Comparison of ENCODE assay signal across 9 mouse cellular contexts in genomic region chr15:9134891-9135507, GRCm38 (mm10). TPM values are rescaled to one million over a fixed set of nuclear protein-coding genes. Genes with fewer than 3 reads are reported as not detected.
A peak's percentile ranks its signal among the peaks of the same experiment; 100 is the strongest.
DNase-seq lines count a peak whose midpoint lies in the region; ATAC-seq lines count a peak whose summit lies in the region.
"Had no signal": no experiment of that assay in that cellular context is flagged by ENCODE, and none has a peak within 500 bp of the region (broad histone marks: within the 10 kb centered on the region; RNA-seq: fewer than 3 reads in every experiment).

No protein-coding gene starts in this region.

- peak overlapping the region; percentile 31; the same call in 1 of the 2 replicates for H3K27ac ChIP-seq in liver, embryonic 15.5 days (replicated peaks)
- no peak overlapping the region for H3K27ac ChIP-seq in liver, embryonic 12.5 days
- peak overlapping the region; percentile 63 for H3K27ac ChIP-seq in embryonic facial prominence, embryonic 15.5 days (replicated peaks)
- 0 out of 2 replicates have a peak overlapping the region, but pooled peaks have one; percentile 5 for H3K27ac ChIP-seq in stomach, embryonic 16.5 days (ENCODE audit: low read length)

- WGBS in liver, embryonic 15.5 days (ENCODE audit: insufficient replicate concordance), result 78% methylated on average over 6 of the region's 6 CpGs
- WGBS in liver, embryonic 12.5 days (ENCODE audit: insufficient replicate concordance), result 78% methylated on average over 6 of the region's 6 CpGs
- 26% methylated on average over 6 of the region's 6 CpGs for WGBS in embryonic facial prominence, embryonic 15.5 days
- 50% methylated on average over 6 of the region's 6 CpGs for WGBS in stomach, embryonic 16.5 days

- DNase-seq in kidney, postnatal 10 days, result peak; percentile 40
- DNase-seq in right cerebral cortex, postnatal 10 days (ENCODE audit: low spot score in 2 of 2), result no peak
- no peak for DNase-seq in layer of hippocampus, adult 18-20 months (ENCODE audit: low spot score in 2 of 2)
- no peak for DNase-seq in left cerebral cortex, adult 8-10 months (ENCODE audit: low spot score in 2 of 2)
- DNase-seq: cerebellum, postnatal 36 days had no signal

- H3K27me3 ChIP-seq in liver, embryonic 15.5 days, result no peaks in the 10 kb centered on the region
- no peaks in the 10 kb centered on the region for H3K27me3 ChIP-seq in liver, embryonic 12.5 days (replicated peaks)
- H3K27me3 ChIP-seq in embryonic facial prominence, embryonic 15.5 days, result no peaks in the 10 kb centered on the region
- H3K27me3 ChIP-seq in stomach, embryonic 16.5 days (ENCODE audit: control insufficient read depth, insufficient read depth, low read length), result no peaks in the 10 kb centered on the region

- H3K36me3 ChIP-seq in liver, embryonic 15.5 days (replicated peaks), result peaks cover 73% of the 10 kb centered on the region
- H3K36me3 ChIP-seq in liver, embryonic 12.5 days, result peaks cover 82% of the 10 kb centered on the region
- H3K36me3 ChIP-seq in embryonic facial prominence, embryonic 15.5 days, result peaks cover 32% of the 10 kb centered on the region
- H3K36me3 ChIP-seq in stomach, embryonic 16.5 days (ENCODE audit: control insufficient read depth, insufficient read depth, low read length), result peaks cover 3% of the 10 kb centered on the region; the same call in 1 of the 2 replicates

- ATAC-seq in liver, embryonic 15.5 days (ENCODE audit: insufficient read depth), result no peak
- ATAC-seq in liver, embryonic 12.5 days, result no peak
- peak; percentile 56 for ATAC-seq in embryonic facial prominence, embryonic 15.5 days (ENCODE audit: insufficient number of reproducible peaks, low FRiP score, low TSS enrichment, low read depth)
- peak; percentile 47; the same call in 1 of the 2 replicates for ATAC-seq in stomach, embryonic 16.5 days (ENCODE audit: insufficient read depth, low FRiP score)

- H3K9me3 ChIP-seq in liver, embryonic 15.5 days (replicated peaks), result no peaks in the 10 kb centered on the region
- no peaks in the 10 kb centered on the region for H3K9me3 ChIP-seq in liver, embryonic 12.5 days (replicated peaks)
- H3K9me3 ChIP-seq in embryonic facial prominence, embryonic 15.5 days (replicated peaks), result no peaks in the 10 kb centered on the region
- no peaks in the 10 kb centered on the region for H3K9me3 ChIP-seq in stomach, embryonic 16.5 days (replicated peaks; ENCODE audit: control insufficient read depth, low read length)

- no peak overlapping the region for H3K4me2 ChIP-seq in liver, embryonic 15.5 days
- no peak overlapping the region for H3K4me2 ChIP-seq in liver, embryonic 12.5 days
- H3K4me2 ChIP-seq in embryonic facial prominence, embryonic 15.5 days (replicated peaks), result no peak overlapping the region
- no peak overlapping the region for H3K4me2 ChIP-seq in stomach, embryonic 16.5 days (ENCODE audit: low read depth, low read length)

- H3K4me3 ChIP-seq in liver, embryonic 15.5 days (replicated peaks), result no peak overlapping the region
- no peak overlapping the region for H3K4me3 ChIP-seq in liver, embryonic 12.5 days
- H3K4me3 ChIP-seq in embryonic facial prominence, embryonic 15.5 days (replicated peaks), result no peak overlapping the region
- H3K4me3 ChIP-seq in stomach, embryonic 16.5 days (replicated peaks; ENCODE audit: low read length), result no peak overlapping the region

- peaks cover 49% of the 10 kb centered on the region for H3K4me1 ChIP-seq in liver, embryonic 15.5 days (replicated peaks)
- peaks cover 27% of the 10 kb centered on the region for H3K4me1 ChIP-seq in liver, embryonic 12.5 days
- H3K4me1 ChIP-seq in embryonic facial prominence, embryonic 15.5 days, result peaks cover 58% of the 10 kb centered on the region
- H3K4me1 ChIP-seq in stomach, embryonic 16.5 days (ENCODE audit: control insufficient read depth, insufficient read depth, low read length), result peaks cover 19% of the 10 kb centered on the region

- H3K9ac ChIP-seq in liver, embryonic 15.5 days, result no peak overlapping the region
- no peak overlapping the region for H3K9ac ChIP-seq in liver, embryonic 12.5 days
- H3K9ac ChIP-seq in embryonic facial prominence, embryonic 15.5 days, result no peak overlapping the region
- no peak overlapping the region for H3K9ac ChIP-seq in stomach, embryonic 16.5 days (ENCODE audit: low read length)

RNA-seq across cellular contexts. Expression of gene Lmbrd2, which starts 5.4 kb away (rescaled TPM):
- polyA plus RNA-seq in liver, embryonic 15.5 days (2015; fragmentation: Nextera tagmentation; extraction: Ambion mirVana), result 1.4 and 1.8 TPM in 2 replicates
- 1.4 and 2.2 TPM in 2 replicates for polyA plus RNA-seq in liver, embryonic 12.5 days (2016; fragmentation: Nextera tagmentation; extraction: Ambion mirVana)
- 2.2 and 3.3 TPM in 2 replicates for polyA plus RNA-seq in embryonic facial prominence, embryonic 15.5 days (2015; fragmentation: Nextera tagmentation; extraction: Ambion mirVana)
- polyA plus RNA-seq in stomach, embryonic 16.5 days (2015; fragmentation: Nextera tagmentation; extraction: Ambion mirVana), result 2.8 and 3.2 TPM in 2 replicates
- total RNA-seq in layer of hippocampus, adult 18-20 months (2021), result 10 to 100 TPM; 62.3 to 62.5 TPM
- 10 to 100 TPM; 57.1 to 73.0 (median 65.9) TPM for total RNA-seq in left cerebral cortex, adult 8-10 months (2022)

RNA-seq across cellular contexts. Expression of gene Skp2, which starts 20.2 kb away (rescaled TPM):
- polyA plus RNA-seq in liver, embryonic 15.5 days (2015; fragmentation: Nextera tagmentation; extraction: Ambion mirVana), result 19.5 and 20.6 TPM in 2 replicates
- 43.0 and 43.2 TPM in 2 replicates for polyA plus RNA-seq in liver, embryonic 12.5 days (2016; fragmentation: Nextera tagmentation; extraction: Ambion mirVana)
- polyA plus RNA-seq in embryonic facial prominence, embryonic 15.5 days (2015; fragmentation: Nextera tagmentation; extraction: Ambion mirVana), result 63.6 and 64.2 TPM in 2 replicates
- polyA plus RNA-seq in stomach, embryonic 16.5 days (2015; fragmentation: Nextera tagmentation; extraction: Ambion mirVana), result 44.0 and 50.3 TPM in 2 replicates
- total RNA-seq in layer of hippocampus, adult 18-20 months (2021), result 1 to 10 TPM; 4.0 to 4.7 TPM
- total RNA-seq in left cerebral cortex, adult 8-10 months (2022), result 1 to 10 TPM; 3.3 to 6.2 (median 5.1) TPM

Comparison
In these comparisons a context has a peak if more than half of its experiments do, and no peak if none do; other contexts are left out.
1. ATAC-seq: peak in embryonic facial prominence, embryonic 15.5 days (single experiment) and stomach, embryonic 16.5 days (single experiment); none in liver, embryonic 15.5 days (single experiment) and liver, embryonic 12.5 days (single experiment).